7 mouse cellular contexts compared by ENCODE assay signal in the genomic region with DNA sequence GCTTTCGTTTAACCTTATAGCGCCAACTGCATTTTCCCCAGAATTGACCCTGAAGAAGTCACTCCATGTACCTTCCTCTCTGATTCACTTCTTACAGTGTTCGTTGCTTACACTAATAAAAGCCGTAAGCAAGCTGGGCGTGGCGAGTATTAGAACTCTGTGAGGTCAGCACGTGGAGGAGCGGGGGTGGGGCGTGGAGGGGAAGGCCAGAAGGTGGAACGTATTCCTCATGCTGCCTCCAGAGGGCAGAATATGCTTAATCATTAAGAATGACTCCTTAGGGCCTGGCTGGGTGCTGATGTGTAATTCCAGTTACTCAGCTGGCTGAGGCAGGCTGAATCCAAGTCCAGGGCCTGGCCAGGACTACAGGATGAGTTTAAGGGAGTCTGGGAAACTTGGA.
DNase-seq lines count a peak whose midpoint lies in the region; ATAC-seq lines count a peak whose summit lies in the region.

No protein-coding gene starts in this region.

- H3K9me3 ChIP-seq in embryonic facial prominence, embryonic 14.5 days (ENCODE audit: control insufficient read depth, low read length) = no peaks in the 10 kb centered on the region
- H3K9me3 ChIP-seq in heart, embryonic 16.5 days (replicated peaks; ENCODE audit: control insufficient read depth, low read length) = no peaks in the 10 kb centered on the region

- peak overlapping the region; percentile 46 for H3K4me2 ChIP-seq in embryonic facial prominence, embryonic 14.5 days (ENCODE audit: low read depth, low read length)
- peak overlapping the region; percentile 70 for H3K4me2 ChIP-seq in heart, embryonic 16.5 days (ENCODE audit: low read depth, low read length)

- H3K4me1 ChIP-seq in embryonic facial prominence, embryonic 14.5 days (ENCODE audit: control insufficient read depth, insufficient read depth, low read length) = no peaks in the 10 kb centered on the region
- no peaks in the 10 kb centered on the region for H3K4me1 ChIP-seq in heart, embryonic 16.5 days (ENCODE audit: control insufficient read depth, insufficient read depth, low read length)

- no peaks in the 10 kb centered on the region for H3K27me3 ChIP-seq in embryonic facial prominence, embryonic 14.5 days (replicated peaks; ENCODE audit: control insufficient read depth, insufficient read depth, low read length)
- no peaks in the 10 kb centered on the region for H3K27me3 ChIP-seq in heart, embryonic 16.5 days (ENCODE audit: control insufficient read depth, insufficient read depth, low read length)

- peak; percentile 6 for DNase-seq in MEL-GATA-1-ER (ENCODE audit: extremely low read depth, low read depth)
- peak; percentile 19 to 57 for DNase-seq in adrenal gland, postnatal 4 days (ENCODE audit: low spot score in 2 of 2)
- peak; percentile 84 for DNase-seq in embryonic facial prominence, embryonic 14.5 days (ENCODE audit: low spot score)
- peak; percentile 76 for DNase-seq in kidney, postnatal 14 days
- DNase-seq in lung, postnatal 36 days = peak; percentile 91
- DNase-seq in retina, postnatal 1 day = peak; percentile 77

- peak overlapping the region; percentile 25 for H3K4me3 ChIP-seq in embryonic facial prominence, embryonic 14.5 days (ENCODE audit: low read depth, low read length)
- H3K4me3 ChIP-seq in heart, embryonic 16.5 days (ENCODE audit: low read length) = peak overlapping the region; percentile 53

- H3K36me3 ChIP-seq in embryonic facial prominence, embryonic 14.5 days (ENCODE audit: control insufficient read depth, insufficient read depth, low read length) = no peaks in the 10 kb centered on the region
- no peaks in the 10 kb centered on the region for H3K36me3 ChIP-seq in heart, embryonic 16.5 days (ENCODE audit: control insufficient read depth, insufficient read depth)

- peak; percentile 24; the same call in 1 of the 2 replicates for ATAC-seq in embryonic facial prominence, embryonic 14.5 days (ENCODE audit: low read depth)
- ATAC-seq in heart, embryonic 16.5 days (replicated peaks; ENCODE audit: extremely low read depth, insufficient read depth, low FRiP score) = peak; percentile 65; the same call in 1 of the 2 replicates

- no peak overlapping the region for H3K27ac ChIP-seq in embryonic facial prominence, embryonic 14.5 days (replicated peaks; ENCODE audit: low read depth, low read length)
- H3K27ac ChIP-seq in heart, embryonic 16.5 days (ENCODE audit: low read length) = no peak overlapping the region

- no peak overlapping the region for H3K9ac ChIP-seq in embryonic facial prominence, embryonic 14.5 days (ENCODE audit: low read depth, low read length)
- peak overlapping the region; percentile 58 for H3K9ac ChIP-seq in heart, embryonic 16.5 days (ENCODE audit: low read length)

- 12% methylated on average over 10 of the region's 10 CpGs for WGBS in embryonic facial prominence, embryonic 14.5 days
- WGBS in heart, embryonic 16.5 days = 10% methylated on average over 10 of the region's 10 CpGs

Comparison
In these comparisons a context has a peak if more than half of its experiments do, and no peak if none do; other contexts are left out.
1. DNase-seq: peak in every context shown above with its lines; median percentile 91 in lung, postnatal 36 days; 84 in embryonic facial prominence, embryonic 14.5 days; 77 in retina, postnatal 1 day; 76 in kidney, postnatal 14 days; 38 in adrenal gland, postnatal 4 days; 6 in MEL-GATA-1-ER.